Mouse (Mus musculus): ENCODE data around the gene Nos1.

GRCm38 (mm10) chr5:117842699-117843098, 61.9 kb downstream of the Nos1 start:
- no peak for TF ChIP-seq CTCF (IDR thresholded peaks at IDR 0.05; ENCODE audit: low read depth)
- no peak for TF ChIP-seq EP300 (IDR thresholded peaks at IDR 0.05; ENCODE audit: low read depth)

Measured in heart, postnatal 0 days (tissue).